Mouse (Mus musculus) intestine, embryonic 15.5 days (tissue): ENCODE measurements around the gene Tchh. TPM values are rescaled to one million over a fixed set of nuclear protein-coding genes. Genes with fewer than 3 reads are reported as not detected.

Source experiments
- polyA plus RNA-seq: library from polyadenylated mRNA; unstranded; fragments of >200 nt; fragmentation: Nextera tagmentation; extraction: Ambion mirVana; gene quantifications from 2 replicates; pipeline ENCODE4 v1.2.1, GENCODE M21; 2015

Gene Tchh
- polyA plus RNA-seq, 1 experiment from 2014 or later = 1.4 TPM

Other genes with a start within 250 kb of the Tchh start
- not detected in 2 replicates for gene Flg2, start 245.1 kb upstream of the Tchh start, polyA plus RNA-seq
- gene Flg, start 168.8 kb upstream of the Tchh start, polyA plus RNA-seq = not detected in 2 replicates
- not detected in 2 replicates for gene Hrnr, start 122.6 kb upstream of the Tchh start, polyA plus RNA-seq
- gene Rptn, start 48.6 kb upstream of the Tchh start, polyA plus RNA-seq = not detected in 2 replicates
- not detected in 2 replicates for gene Tchhl1, start 26.4 kb downstream of the Tchh start, polyA plus RNA-seq
- gene S100a11, start 78.2 kb downstream of the Tchh start, polyA plus RNA-seq = 826 and 951 TPM in 2 replicates
- 640 and 689 TPM in 2 replicates for gene S100a10, start 112.8 kb downstream of the Tchh start, polyA plus RNA-seq
- not detected in 2 replicates for gene Tdpoz2, start 210.4 kb downstream of the Tchh start, polyA plus RNA-seq
- gene Tdpoz1, start 234.0 kb downstream of the Tchh start, polyA plus RNA-seq = not detected in 2 replicates